Mouse (Mus musculus) ovary, adult 18-20 months (tissue): Measurements from ENCODE around the gene Cdc27.
"Not testable (repeated sequence)": the region's sequence is repeated elsewhere in the genome, so short reads cannot be mapped to it uniquely, and the experiment has no call there.

Experiments
- DNase-seq: peaks from one replicate; pipeline ENCODE4 v3.0.0; 2022; ENCODE audit warnings: low spot score, mixed read lengths

Cdc27 gene

DNA sequence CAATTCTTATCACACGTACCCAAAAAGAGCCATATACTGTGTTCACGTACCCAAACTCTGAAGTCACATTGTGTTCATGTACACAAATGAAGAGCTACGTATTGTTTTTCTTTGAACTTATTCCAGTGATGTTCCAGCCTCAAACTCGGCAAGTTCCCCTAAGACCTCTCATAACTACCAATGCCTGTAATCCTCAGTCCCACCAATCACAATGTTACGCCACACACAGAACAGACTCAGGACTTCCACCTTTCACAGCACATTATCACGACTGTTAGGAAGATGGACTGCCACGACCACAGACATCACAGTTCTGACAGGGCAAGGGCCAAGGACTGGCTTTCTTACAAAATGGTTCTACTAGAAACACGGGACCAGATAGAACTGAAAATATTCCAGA, 20.1 kb upstream of the Cdc27 start:
- not testable (repeated sequence) for DNase-seq

DNA sequence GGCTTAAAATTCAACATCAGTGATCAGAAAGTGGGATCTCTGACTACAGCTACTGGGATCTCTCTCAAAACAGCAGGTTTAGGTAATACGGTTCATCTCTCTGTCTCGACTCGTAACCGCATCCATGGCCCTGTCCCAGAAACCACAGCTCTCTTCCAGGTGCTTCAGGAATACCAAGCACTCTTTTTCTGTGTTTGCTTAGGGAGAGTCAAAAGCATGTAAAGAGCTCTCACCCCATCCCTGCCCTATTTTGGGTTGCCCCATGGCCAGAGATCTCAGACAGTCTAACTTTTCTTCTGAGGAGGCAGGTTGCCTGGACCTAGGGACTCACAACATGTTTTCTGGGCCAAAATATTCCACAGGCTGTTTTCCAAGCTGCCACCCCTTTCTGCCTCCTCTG, 17.9 kb upstream of the Cdc27 start:
- no peak for DNase-seq

DNA sequence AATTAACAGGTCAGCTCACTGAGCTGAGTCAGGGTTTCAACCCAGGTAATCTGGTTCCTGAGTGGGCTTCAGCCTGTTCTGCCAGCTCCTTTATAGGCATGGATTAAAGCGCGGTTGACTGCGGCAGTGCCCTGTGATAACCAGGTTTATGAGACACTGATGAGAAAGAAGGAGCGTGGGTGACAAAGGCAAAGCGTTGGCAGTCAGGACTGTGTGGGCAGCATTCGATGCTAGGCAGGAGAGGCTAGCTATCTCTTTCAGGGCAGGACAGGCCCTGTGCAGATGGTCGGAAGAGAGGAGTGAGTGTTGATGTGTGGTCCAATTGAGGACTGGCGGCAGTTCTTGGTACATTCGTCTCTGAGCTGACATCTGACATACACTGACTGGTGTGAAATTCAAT, 17.3 kb upstream of the Cdc27 start:
- DNase-seq = no peak

DNA sequence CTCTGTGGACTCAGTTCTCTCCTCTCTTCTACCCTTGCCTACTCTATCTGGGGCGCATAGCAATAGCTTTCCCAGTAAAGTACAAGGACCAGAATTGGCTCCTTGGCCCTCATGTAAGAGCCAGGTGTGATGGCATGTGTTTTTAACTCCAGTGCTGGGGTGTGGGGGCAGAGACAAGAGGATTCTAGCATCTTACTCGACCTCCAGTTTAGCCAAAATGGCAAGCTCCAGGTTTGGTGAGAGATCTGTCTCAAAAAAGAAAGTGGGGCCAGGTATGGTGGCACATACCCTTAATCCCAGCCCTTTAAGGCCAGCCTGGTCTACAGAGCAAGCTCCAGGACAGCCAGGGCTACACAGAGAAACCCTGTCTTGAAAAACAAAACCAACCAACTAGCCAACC, 16.4 kb upstream of the Cdc27 start:
- DNase-seq = no peak

GRCm38 (mm10) chr11:104566097-104566496, 15.7 kb upstream of the Cdc27 start:
- no peak for DNase-seq

DNA sequence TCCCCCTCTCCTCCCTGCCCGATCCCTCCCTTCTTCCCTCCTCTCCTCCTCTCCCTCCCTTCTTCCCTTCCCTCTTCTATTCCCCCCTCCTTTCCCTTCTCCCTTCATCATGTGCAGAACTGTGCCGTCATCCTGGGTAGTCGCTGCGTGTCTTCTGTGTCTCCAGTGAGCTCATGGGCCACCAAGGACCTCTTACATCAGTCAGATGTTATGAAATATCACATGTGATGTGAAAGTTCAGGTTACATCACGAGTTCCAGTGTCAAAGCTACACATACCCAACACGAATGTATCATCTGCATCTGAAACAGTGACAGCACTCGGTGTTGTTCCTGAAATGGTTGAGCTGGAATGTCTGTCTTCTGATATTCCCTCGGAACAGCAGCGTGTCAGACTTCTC, 14.8 kb upstream of the Cdc27 start:
- DNase-seq = no peak

DNA sequence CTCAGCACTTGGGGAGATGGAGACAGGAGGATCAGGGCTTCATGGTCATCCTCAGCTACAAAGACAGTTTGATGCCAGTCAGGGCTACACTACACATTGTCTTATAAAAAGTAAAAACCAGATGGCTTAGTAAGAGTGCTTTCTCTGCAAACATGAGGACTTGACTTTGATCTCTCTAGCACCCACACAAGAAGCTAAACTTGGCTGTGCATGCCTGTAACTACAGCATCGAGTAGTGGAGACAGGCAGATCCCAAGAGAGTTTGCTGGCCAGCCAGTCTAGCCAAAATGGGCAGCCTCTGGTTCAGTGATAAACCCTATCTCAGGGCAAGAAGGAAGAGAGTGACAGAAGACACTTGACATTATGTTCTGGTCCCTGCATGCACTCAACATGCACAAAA, 13.1 kb upstream of the Cdc27 start:
- DNase-seq = no peak

DNA sequence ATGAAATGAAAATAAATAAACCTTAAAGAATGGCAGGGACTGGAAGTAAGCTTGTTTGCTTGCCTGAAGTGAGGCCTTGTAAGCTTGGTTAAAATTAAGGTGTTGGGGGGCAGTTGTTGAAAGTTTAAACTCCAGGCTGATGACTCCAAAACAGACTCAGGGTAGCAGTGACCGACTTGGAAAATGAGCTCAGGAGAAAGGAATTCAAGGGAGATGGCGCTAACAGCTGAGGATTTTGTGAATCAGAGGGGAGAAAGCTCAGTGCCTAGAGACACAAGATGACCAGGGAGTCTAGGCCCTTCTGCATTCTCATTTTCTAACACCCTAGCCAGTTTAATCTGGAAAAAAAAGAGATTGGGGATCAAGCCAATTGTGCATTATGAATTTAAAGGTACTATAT, 10.6 kb upstream of the Cdc27 start:
- DNase-seq = no peak

GRCm38 (mm10) chr11:104558651-104559403, 8.4 kb upstream of the Cdc27 start:
- no peak for DNase-seq

- DNase-seq = no peak
These were observed 7.6 kb upstream of the Cdc27 start for GRCm38 (mm10) chr11:104558065-104558464.

DNA sequence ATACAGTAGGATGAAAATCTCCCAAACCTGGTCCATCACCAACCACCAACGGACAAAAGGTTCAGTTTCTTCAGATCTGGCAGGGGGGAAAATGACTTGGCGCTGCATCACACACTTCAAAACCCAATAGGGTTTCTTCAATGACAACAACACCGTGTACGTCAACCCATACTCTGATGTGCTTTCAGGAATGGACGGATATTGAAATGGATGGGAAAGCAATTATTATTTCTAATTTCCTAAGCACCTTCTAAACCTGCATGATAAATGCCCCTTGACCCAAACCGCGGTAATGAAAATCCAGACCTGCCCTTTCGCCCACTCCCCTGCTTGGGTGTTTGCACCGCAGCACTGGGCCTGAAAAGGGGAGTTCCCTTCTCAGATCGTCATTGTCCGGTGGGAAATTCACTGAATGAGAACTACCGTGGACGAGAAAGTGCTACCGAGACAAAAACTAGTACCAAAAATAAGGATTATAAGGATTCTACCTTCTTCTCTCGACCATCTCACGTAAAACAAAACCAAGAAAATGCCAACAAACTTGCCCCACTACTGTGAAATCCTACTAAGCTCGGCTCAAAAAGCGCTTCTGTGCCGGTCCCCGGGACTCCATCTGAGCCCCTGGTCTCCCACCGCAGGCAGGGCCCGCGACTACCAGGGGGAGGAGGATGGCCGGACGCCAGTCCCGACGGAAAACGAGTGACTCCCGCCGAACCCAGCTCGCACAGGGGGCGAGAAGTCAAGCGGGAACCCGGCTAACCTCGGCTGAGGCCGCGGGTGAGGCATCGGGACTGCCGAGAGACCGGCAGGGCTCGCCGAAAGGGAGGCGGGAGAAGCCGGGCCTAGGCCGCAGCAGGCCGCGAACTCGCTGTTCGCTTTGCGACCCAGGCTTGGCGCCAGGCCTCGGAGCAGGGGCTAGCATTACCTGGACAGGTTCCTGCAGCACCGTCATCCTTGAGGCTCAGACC, 698 bp downstream of the Cdc27 start:
- no peak for DNase-seq

GRCm38 (mm10) chr11:104547502-104547901, 2.9 kb downstream of the Cdc27 start:
- no peak for DNase-seq

- no peak for DNase-seq
These were observed 5.9 kb downstream of the Cdc27 start for GRCm38 (mm10) chr11:104544507-104544906.

GRCm38 (mm10) chr11:104543337-104543736, 7.1 kb downstream of the Cdc27 start:
- not testable (repeated sequence) for DNase-seq

- no peak for DNase-seq
These were observed 10.6 kb downstream of the Cdc27 start for GRCm38 (mm10) chr11:104539811-104540210.

DNA sequence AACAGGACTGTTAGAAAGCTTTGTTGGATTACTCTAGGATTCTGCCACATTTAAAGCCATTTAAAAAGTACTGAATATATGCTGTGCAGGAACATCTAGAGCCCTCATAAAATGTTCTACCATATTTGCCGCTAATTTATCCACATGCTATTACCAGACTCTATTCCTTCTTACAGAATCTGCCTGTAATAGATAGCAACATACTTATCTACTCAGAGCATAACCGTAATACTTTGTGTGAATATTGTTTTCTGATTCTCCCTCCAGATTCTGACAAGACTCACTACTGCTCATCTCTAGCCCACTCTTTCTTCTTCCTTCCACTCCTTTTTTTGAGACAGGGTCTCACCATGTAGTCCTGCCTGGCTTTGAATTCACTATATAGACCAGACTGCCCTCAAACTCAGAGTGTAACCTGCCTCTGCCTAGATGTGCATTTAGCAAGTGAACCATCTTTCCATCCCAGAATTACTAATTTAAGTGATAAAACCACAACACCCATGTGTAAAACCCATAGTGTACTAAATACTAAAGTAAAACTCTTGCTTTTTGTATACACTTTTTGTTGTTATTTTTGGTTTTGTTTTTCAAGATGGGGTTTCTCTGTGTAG, 12.4 kb downstream of the Cdc27 start:
- no peak for DNase-seq

DNA sequence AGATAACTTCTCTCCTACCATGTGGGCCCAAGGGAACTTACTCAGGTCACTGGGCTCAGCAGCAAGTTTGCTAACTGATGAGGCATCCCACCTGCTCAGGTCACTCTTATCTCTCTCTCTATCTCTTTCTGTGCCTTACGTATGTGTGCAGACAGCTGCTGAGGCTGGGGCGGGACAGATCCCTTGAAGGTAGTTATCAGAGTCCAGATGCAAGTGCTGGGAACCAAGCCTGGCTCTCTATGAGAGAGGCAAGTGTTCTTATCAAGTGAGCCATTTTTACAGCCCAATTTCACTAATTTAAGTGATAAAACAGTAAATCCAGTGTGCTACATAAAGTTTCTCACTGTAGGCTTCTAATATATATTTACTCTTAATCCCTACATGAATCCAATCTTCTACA, 13.6 kb downstream of the Cdc27 start:
- DNase-seq = no peak

GRCm38 (mm10) chr11:104525935-104526334, 24.5 kb downstream of the Cdc27 start:
- no peak for DNase-seq

DNA sequence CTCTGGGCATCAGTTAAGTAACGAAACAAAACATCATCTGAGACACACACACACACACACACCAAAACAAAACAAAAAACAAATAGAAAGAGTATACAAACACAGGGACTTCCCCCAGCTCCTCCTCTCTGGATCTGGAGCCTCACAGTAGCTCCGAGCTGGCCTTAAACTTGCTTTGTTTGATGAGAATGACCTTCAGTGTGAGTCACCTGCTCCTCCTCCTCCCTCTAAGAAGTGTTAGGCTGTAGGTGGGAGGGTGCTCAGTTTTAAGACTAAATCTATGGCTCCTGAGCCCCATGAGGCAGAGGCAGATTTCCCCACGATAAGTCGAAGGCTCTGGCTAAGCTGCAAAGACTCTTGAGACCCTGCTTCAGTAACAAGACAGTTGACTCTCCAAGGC, 38.0 kb downstream of the Cdc27 start:
- DNase-seq = no peak

DNA sequence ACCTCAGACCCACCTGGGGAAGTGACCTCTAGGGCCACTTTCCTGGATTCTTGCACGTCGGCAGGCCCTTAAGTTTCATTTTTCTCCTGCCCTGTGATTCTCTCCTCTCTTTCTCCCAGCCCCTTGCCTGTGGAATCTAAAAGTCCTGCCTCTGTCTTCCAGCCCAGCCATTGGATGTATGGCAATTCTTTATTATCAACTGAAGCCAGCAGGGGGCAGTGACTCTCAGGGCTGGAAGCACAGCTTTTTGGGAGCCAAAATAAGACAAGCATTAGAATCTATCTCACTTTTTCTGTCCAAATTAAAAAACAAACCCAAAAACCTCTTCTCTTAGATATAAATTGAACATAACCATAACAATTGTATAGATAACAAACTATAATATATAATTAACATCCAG, 39.8 kb downstream of the Cdc27 start:
- no peak for DNase-seq

DNA sequence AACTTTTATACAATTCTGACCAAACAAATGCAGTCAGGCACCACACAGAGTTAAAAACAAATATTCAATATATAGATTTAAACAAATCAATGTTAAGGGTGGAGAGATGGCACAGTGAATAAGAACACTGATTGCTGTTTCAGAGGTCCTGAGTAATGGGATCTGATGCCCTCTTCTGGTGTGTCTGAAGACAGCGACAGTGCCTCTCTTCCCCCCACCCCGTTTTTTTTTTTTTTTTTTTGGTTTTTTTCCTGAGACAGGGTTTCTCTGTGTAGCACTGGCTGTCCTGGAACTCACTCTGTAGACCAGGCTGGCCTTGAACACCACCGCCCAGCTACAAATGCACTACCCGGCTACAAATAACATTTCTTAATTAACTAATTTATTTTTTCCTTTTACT, 42.0 kb downstream of the Cdc27 start:
- no peak for DNase-seq

- DNase-seq = no peak
These were observed 62.1 kb downstream of the Cdc27 start for GRCm38 (mm10) chr11:104488292-104488691.

GRCm38 (mm10) chr11:104481971-104482370, 68.4 kb downstream of the Cdc27 start:
- no peak for DNase-seq
